Comparison of ENCODE assay signal across 9 mouse cellular contexts in genomic region chr9:113508821-113509220, GRCm38 (mm10).
DNase-seq lines count a peak whose midpoint lies in the region; ATAC-seq and TF ChIP-seq lines count a peak whose summit lies in the region.
"Had no signal": no experiment of that assay in that cellular context is flagged by ENCODE, and none has a peak within 500 bp of the region (broad histone marks: within the 10 kb centered on the region; RNA-seq: fewer than 3 reads in every experiment).

No protein-coding gene starts in this region.

- H3K36me3 ChIP-seq in neural tube, embryonic 14.5 days (ENCODE audit: control insufficient read depth, insufficient read depth, low read length), result no peaks in the 10 kb centered on the region
- no peaks in the 10 kb centered on the region for H3K36me3 ChIP-seq in neural tube, embryonic 15.5 days
- H3K36me3 ChIP-seq in heart, embryonic 12.5 days, result no peaks in the 10 kb centered on the region

- 0 out of 2 replicates have a peak overlapping the region, but pooled peaks have one; percentile 1 for H3K27ac ChIP-seq in neural tube, embryonic 14.5 days (ENCODE audit: low read depth, low read length)
- no peak overlapping the region for H3K27ac ChIP-seq in neural tube, embryonic 15.5 days (replicated peaks)
- H3K27ac ChIP-seq in left cerebral cortex, adult 2 months, result peak overlapping the region; percentile 85
- H3K27ac ChIP-seq in heart, embryonic 12.5 days (ENCODE audit: poor library complexity, severe bottlenecking), result no peak overlapping the region

- TF ChIP-seq CTCF in left cerebral cortex, adult 2 months (IDR thresholded peaks at IDR 0.05), result no peak

- no peaks in the 10 kb centered on the region for H3K27me3 ChIP-seq in neural tube, embryonic 14.5 days (ENCODE audit: control insufficient read depth, insufficient read depth, low read length)
- H3K27me3 ChIP-seq in neural tube, embryonic 15.5 days (replicated peaks), result no peaks in the 10 kb centered on the region
- no peaks in the 10 kb centered on the region for H3K27me3 ChIP-seq in heart, embryonic 12.5 days (replicated peaks)

- no peak overlapping the region for H3K4me3 ChIP-seq in neural tube, embryonic 14.5 days (ENCODE audit: low read depth, low read length)
- no peak overlapping the region for H3K4me3 ChIP-seq in neural tube, embryonic 15.5 days (replicated peaks)
- no peak overlapping the region for H3K4me3 ChIP-seq in left cerebral cortex, adult 2 months
- H3K4me3 ChIP-seq in heart, embryonic 12.5 days, result no peak overlapping the region

- no peak overlapping the region for H3K4me2 ChIP-seq in neural tube, embryonic 14.5 days (ENCODE audit: low read depth, low read length)
- H3K4me2 ChIP-seq in neural tube, embryonic 15.5 days, result no peak overlapping the region
- no peak overlapping the region for H3K4me2 ChIP-seq in heart, embryonic 12.5 days

- intact Hi-C loops in left cerebral cortex, adult 2 months (cut with DNase I), result loop anchor here (2.0 to 5.0 kb wide), 5 partner anchors 37 to 332 kb away; no protein-coding TSS in a partner anchor

- H3K9me3 ChIP-seq in neural tube, embryonic 14.5 days (ENCODE audit: control insufficient read depth, low read length), result no peaks in the 10 kb centered on the region
- H3K9me3 ChIP-seq in neural tube, embryonic 15.5 days (replicated peaks), result no peaks in the 10 kb centered on the region
- no peaks in the 10 kb centered on the region for H3K9me3 ChIP-seq in heart, embryonic 12.5 days (replicated peaks)

- no peaks in the 10 kb centered on the region; the same call in 1 of the 2 replicates for H3K4me1 ChIP-seq in neural tube, embryonic 14.5 days (ENCODE audit: control insufficient read depth, insufficient read depth, low read length)
- peaks cover 27% of the 10 kb centered on the region for H3K4me1 ChIP-seq in neural tube, embryonic 15.5 days
- H3K4me1 ChIP-seq in heart, embryonic 12.5 days (replicated peaks), result no peaks in the 10 kb centered on the region

- ATAC-seq in neural tube, embryonic 14.5 days (ENCODE audit: low read depth), result no peak
- ATAC-seq in neural tube, embryonic 15.5 days (ENCODE audit: low FRiP score), result no peak
- ATAC-seq in frontal cortex, adult (ENCODE audit: low TSS enrichment), result peak; percentile 77
- ATAC-seq in heart, embryonic 12.5 days (ENCODE audit: insufficient number of reproducible peaks, low FRiP score), result no peak

- WGBS in neural tube, embryonic 14.5 days, result 88% methylated on average over 3 of the region's 3 CpGs
- 88% methylated on average over 3 of the region's 3 CpGs for WGBS in neural tube, embryonic 15.5 days
- 78% methylated on average over 3 of the region's 3 CpGs for WGBS in heart, embryonic 12.5 days

- H3K9ac ChIP-seq in neural tube, embryonic 14.5 days (replicated peaks; ENCODE audit: low read depth, low read length), result no peak overlapping the region
- H3K9ac ChIP-seq in neural tube, embryonic 15.5 days (replicated peaks), result no peak overlapping the region
- no peak overlapping the region for H3K9ac ChIP-seq in heart, embryonic 12.5 days

- peak; percentile 67 to 84 for DNase-seq in left cerebral cortex, adult 2 months (ENCODE audit: extremely low spot score in 1 of 2, low spot score in 2 of 2)
- no peak for DNase-seq in embryo, embryonic 9.5 days (ENCODE audit: extremely low spot score)
- no peak for DNase-seq in urinary bladder, postnatal 36 days (ENCODE audit: low spot score in 2 of 2)
- DNase-seq: kidney, postnatal 25 days; lung, adult 18-20 months had no signal

Comparison
In these comparisons a context has a peak if more than half of its experiments do, and no peak if none do; other contexts are left out.
1. H3K27ac ChIP-seq: peak in neural tube, embryonic 14.5 days (single experiment) and left cerebral cortex, adult 2 months (single experiment); none in neural tube, embryonic 15.5 days (single experiment) and heart, embryonic 12.5 days (single experiment).
2. DNase-seq: peak in left cerebral cortex, adult 2 months (2 of 2); none in embryo, embryonic 9.5 days (single experiment) and urinary bladder, postnatal 36 days (0 of 2).